Mouse (Mus musculus) lung, postnatal 4 days (tissue): ENCODE measurements around the gene Ino80d.
"Not testable (repeated sequence)": the region's sequence is repeated elsewhere in the genome, so short reads cannot be mapped to it uniquely, and the experiment has no call there.

Experiments
- DNase-seq, 2 experiments: peaks; one replicate each; pipeline ENCODE4 v3.0.0; 2021

The Ino80d gene

GRCm38 (mm10) chr1:63114136-63114781 lies at the start of gene Ino80d:
TSS of gene Ino80d (minus strand) at chr1:63114667.
- DNase-seq = peak; percentile 88 to 90

- DNase-seq = no peak
Measured at GRCm38 (mm10) chr1:63140231-63140630, 25.8 kb upstream of the Ino80d start.

GRCm38 (mm10) chr1:63138586-63138985 lies 24.1 kb upstream of the Ino80d start:
- DNase-seq = not testable (repeated sequence)

- no peak for DNase-seq
Measured at GRCm38 (mm10) chr1:63137971-63138370, 23.5 kb upstream of the Ino80d start.

GRCm38 (mm10) chr1:63134530-63134929 lies 20.1 kb upstream of the Ino80d start:
- no peak for DNase-seq

DNA sequence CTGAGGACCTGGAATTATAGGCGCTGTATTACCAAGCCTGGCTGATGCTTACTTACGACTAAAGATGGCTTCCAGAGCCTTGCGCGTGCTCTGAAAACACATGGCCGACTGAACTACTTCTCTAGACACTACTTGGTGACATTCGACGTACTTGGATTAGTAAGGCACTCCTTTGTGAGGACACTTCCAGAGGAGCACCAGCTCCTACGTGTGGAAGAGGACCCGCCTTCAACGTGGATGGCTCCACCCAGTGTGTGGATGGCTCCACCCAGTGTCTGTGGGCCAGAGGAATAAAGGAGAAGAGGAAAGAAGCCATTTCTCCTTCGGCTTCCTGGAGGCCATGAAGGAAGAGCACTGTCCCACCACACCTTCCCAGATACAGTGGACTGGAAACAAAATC lies 17.3 kb upstream of the Ino80d start:
- no peak for DNase-seq

DNA sequence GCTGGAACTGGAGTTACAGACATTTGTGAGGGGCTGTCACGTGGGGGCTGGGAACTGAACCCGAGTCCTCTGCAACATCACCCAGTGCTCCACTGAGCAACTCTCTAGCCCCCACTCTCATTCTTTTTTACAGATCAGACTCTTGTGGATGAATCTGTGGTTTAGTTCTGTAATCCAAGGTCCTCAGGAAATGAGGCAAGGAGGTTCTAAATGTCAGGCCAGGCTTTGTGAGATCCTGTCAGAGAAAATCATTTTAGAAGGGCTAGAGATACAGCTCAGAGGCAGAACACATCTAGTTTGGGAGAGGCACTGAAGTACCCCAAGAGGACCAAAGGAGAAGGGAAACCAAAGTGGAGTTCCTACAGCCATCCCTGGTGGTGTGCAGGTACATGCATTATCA lies 16.4 kb upstream of the Ino80d start:
- no peak for DNase-seq

DNA sequence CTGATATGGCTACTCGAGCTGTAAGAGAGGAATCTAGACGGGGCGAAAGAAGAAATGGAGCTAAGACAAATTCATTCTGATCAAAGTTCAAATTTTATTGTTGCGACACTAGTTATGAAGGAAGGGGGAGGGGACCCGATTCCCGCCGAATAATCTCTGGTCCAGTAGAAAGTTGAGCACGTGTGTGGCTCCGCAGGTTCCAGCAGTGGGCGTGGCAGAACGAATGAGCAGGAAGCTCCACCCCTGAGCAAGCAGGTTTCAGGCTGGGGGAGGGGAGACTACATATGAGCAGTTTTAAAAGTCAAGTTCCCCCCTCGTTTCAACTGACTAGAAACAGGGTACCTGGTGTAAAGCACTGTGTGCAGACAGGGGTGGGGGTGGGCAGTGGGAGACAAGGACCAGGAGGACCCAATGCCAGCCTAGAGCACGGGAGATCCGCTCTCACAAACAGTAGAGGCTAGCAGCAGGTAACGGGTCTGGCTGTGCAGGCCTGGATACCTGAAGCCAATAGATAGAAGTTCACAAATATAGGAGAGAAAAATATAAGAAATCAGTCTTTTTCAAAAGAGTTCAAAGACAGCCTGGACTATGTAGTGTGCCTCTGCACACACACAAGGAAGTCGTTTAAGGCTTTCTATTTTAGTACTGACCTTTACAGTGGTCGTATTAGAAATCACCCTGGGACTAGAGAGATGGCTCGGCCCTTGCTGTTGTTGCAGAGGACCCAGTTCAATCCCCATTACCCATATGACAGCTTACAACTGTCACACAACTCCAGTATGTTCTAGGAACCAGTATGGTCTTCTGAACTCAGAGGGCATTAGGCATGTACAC lies 15.6 kb upstream of the Ino80d start:
- DNase-seq = no peak

DNA sequence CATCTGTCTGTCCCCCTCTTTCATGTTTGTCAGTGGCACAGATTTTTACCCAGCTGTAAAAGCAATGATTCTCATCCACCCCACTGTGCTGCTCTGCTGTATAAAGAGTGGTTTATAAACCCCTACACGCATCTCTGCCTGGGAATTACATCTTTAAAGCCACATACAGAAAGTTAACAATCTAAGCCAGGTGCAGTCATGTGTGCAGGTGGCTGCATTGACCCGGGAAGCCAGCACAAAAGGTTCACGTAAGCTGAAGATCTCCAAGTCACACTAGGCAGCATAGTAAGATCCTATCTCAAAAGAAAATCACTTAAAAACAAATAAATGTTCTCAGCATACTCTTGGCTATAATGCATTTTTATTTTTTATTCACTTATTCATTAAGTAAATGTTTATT lies 14.8 kb upstream of the Ino80d start:
- no peak for DNase-seq

DNA sequence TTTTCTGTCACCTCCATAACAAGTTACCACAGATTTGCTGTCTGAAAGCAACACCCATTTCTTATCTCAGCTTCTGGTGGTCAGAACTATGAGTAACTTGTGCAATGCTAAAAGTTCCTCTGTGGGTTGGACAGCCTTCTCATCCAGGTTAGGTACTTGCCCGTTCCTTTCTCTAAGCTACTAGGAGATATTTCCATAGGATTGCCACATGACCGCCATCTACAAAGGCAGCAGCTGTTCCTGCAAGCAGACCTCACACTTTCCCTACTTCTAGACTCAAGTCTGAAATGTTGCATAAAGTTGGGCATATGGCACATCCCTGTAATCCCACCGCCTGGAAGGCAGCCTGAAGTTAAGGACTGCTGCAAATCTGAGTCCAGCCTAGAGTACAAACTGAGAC lies 11.7 kb upstream of the Ino80d start:
- DNase-seq = no peak

DNA sequence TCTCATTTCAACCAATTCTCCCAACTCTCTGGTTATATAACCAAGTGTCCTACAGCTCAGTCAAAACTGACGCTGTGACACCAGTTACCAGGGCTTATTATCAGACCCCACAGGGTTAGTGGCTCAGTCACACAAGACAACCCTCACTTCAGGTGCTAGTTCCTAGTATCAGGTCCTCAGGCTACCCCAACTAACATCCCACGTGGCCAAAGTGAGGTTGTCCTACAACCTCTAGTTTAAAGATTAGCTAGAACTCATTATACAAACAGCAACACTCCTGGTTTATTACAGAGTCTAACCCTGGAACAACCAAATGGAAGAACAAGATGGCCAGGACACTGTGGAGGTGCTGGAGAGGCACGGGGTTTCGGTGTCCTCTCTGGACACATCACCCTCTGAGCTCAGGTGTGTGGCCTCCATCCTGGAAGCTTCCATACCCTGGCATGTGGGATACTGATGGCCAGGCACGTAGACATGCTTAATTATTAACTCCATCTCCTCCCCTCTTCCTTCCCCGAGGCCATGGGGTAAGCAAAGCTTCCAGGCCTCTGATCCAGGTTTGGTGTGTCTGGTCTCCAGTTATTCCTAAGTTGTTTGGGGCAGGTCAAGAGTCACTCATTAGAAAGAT lies 9.5 kb upstream of the Ino80d start:
- DNase-seq = no peak

DNA sequence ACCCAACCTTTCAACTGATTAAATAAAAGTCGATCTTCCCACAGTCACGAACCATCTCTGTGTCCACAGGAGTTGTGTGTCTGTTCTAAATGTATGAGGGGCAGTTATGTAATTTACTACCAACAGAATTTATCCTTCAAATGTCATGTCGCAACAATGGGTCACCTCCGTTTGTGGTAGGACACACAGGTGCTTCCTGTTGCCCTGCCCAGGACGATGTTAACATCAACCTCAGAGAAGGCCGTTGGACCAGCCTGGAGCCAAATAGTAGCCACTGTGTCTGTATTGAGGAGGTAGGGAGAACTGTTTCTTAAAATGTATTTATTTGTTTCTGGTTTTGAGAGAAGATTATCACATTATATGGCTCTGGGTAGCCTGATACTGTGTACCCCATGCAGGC lies 7.5 kb upstream of the Ino80d start:
- no peak for DNase-seq

DNA sequence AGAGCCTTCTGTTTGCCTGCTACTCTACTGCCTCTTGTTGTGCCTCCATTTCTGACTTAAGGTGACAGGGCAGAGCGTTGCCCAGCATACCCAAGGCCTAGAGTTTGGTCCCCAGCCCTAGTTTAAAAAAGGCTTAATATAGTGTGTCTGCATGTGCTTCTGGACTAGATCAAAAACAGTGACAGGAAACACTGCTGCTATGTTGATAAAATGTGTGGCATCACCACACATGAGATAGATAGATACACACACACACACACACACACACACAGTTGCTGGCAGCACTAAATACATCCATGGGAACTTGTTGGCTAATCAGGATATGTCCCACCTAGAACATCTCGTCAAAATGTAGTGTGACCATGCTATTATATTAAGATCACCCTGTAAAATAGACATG lies 5.9 kb upstream of the Ino80d start:
- no peak for DNase-seq

GRCm38 (mm10) chr1:63119675-63120074 lies 5.2 kb upstream of the Ino80d start:
- DNase-seq = no peak

- no peak for DNase-seq
Measured at GRCm38 (mm10) chr1:63115540-63115939, 1.1 kb upstream of the Ino80d start.

- DNase-seq = no peak
Measured at GRCm38 (mm10) chr1:63115096-63115495, 629 bp upstream of the Ino80d start.

GRCm38 (mm10) chr1:63113274-63114135 lies 962 bp downstream of the Ino80d start:
- peak; percentile 76 to 77 for DNase-seq

DNA sequence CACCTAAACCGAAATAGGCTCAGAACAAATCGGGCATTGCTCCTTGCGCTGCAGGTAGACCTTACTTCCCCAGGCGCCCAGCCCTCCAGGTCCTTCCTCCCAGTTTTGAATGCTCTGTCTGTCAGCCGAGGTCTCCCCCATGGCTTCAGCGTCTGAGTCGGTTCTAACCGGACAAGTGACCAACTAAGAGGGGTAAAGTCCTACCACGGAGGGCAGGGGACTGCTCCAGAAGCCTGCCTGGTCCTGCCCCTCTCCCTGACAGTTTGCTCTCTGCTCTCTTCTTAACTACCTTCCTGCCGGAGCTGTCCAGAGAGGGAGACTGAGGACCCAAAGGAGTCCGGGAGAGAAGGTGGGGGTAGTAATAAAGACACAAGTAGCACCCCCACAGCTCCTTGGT lies 1.6 kb downstream of the Ino80d start:
- DNase-seq = peak; percentile 48 to 55

DNA sequence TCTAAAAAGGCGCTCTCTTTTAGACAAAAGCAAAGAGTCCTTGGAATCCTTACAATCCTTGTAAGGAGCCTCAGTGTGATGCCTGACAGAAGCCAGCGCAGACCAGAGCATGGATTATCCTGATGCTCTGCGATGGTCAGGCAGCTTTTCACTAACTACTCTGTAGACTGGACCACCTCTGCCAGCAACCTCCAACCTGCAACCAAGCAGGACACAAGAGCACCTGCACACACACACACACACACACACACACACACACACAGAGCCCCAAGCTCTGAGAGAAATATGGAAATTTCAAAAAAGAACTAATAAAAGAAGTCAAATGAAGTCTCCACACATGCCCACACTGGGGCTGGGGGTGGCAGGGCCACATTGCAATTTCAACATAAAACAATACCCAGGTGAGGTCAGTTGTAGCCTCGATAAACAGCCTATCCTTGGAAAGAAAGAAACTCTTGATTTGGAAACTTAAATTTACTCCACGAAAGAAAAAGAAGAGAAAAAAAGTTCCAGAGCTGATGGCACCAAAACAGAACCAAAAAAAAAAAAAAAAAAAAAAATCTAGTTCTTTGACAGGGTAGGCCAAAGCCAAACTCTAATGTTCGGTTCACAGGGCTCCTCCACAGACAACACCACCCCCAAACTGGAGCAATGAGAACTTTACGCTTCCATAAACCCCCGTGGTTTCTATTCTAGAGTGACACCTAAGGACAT lies 2.2 kb downstream of the Ino80d start:
- DNase-seq = no peak

DNA sequence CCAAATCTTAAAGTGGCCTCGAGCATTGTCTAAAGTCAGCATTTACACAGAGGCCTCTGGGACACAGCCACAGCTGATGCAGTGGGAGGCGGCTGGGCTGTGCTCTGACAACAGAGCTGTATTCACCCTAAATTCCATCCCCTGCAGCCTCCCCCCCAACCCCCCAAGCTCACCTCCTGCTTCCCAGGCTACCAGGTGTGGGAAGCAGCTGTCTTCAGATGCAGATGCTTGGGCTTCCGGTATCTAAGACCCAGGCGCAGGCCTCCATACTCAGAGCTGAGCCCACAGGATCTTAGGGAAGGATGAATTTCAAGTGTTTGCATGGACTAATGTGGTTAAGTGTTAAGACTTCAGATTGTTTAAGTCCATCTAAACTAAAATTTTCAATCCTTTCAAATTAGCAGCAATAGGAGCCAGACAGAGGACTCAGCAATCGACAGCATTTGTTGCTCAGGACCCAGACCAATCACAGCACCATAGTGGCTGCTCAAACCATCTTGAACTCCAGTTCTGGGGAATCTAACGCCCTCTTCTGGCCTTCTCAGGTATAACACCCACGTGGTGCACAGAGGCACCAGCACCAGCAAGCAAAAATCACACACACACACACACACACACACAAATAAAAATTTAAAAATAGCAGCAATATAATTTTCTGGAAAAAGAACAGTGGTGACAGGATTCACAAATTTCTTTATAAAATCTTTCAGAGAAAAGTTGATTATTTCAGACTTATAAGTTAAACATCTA lies 3.8 kb downstream of the Ino80d start:
- DNase-seq = peak in 1 of 2 experiments; percentile 61

GRCm38 (mm10) chr1:63107614-63108327 lies 6.7 kb downstream of the Ino80d start:
- DNase-seq = no peak
